Mouse (Mus musculus): ENCODE data around the gene Dlg2.

The Dlg2 gene

DNA sequence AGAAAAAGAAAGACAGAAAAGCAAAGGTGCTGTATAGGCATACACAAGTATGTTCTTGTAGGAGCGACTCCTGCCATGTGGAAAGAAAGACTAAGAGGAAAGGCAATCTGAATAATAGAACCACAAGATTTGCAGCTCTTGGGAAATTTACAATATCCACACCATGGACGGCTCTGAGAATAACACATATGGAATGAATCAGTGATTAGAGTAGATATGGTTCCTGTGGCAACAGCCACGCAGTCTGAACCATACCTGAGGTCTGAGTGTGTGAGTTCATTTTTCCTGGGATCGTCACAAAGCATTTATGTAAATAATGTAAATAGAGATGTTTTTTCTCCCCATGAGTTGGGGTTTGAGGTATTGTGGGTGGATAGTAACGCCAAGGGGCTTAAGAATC lies 1247.9 kb downstream of the Dlg2 start:
- no peak for DNase-seq (ENCODE audit: extremely low read depth, low read depth)

DNA sequence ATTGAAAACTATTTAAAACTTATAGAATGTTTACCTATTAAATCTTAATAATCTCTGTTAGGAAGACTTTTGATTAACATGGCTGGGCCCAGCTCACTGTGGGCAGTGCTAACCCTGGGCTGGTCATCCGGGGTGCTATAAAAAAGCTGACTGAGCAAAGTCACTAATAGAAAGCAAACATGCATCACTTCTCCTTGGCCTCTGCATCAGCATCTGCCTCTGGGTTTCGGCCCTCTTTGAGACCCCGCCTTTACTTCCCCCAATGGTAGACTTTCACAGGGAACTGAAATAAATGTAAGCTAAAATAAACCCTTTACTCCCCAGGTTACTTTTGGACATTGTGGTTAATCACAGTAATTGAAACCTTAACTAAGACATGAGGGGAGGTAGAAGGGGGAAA lies 1264.3 kb downstream of the Dlg2 start:
- no peak for DNase-seq (ENCODE audit: extremely low read depth, low read depth)

GRCm38 (mm10) chr7:91753151-91753861 lies 1276.8 kb downstream of the Dlg2 start:
- DNase-seq (ENCODE audit: extremely low read depth, low read depth) = no peak

GRCm38 (mm10) chr7:91767648-91768047 lies 1291.2 kb downstream of the Dlg2 start:
- no peak for DNase-seq (ENCODE audit: extremely low read depth, low read depth)

- DNase-seq (ENCODE audit: extremely low read depth, low read depth) = no peak
Observed at GRCm38 (mm10) chr7:91778673-91779072, 1302.2 kb downstream of the Dlg2 start.

DNA sequence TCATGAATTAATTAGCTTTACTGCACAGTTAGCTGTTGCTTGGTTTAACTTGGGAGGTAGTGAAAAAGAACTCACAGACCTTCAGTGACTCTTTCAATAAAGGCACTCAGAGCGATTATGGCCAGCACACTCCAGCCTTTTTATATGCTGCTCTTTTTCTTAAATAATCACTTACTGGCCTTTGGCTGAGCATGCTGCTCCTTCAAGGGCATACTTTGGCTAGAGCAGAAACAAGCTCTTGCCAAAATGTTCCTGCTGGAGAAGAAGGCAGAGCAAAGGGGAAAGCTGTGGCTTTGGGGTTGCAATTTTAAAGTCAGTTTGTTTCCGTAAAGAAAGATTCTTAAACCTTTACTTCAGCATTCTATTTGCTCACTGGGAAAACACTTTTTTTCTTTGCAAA lies 1308.1 kb downstream of the Dlg2 start:
- DNase-seq (ENCODE audit: extremely low read depth, low read depth) = no peak

DNA sequence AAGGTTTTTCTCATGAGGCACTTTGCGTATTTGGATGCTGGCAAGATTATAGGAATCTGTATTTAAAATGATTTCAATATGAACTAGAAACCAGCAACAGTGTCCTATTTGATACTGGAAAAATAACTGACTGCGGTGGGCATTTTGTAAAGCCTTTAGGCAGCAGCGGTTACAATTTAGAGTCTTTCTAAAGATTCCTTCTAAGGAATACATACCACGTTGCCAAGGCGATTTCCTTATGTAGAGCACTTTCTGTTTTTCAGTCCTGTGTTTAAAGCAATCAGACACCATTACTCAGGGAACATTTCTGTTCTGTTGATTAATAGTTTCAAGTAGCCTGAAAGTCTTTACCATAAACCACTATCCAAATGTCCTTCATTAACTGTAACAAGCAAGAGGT lies 1309.0 kb downstream of the Dlg2 start:
- DNase-seq (ENCODE audit: extremely low read depth, low read depth) = no peak

GRCm38 (mm10) chr7:91785871-91786270 lies 1309.4 kb downstream of the Dlg2 start:
- no peak for DNase-seq (ENCODE audit: extremely low read depth, low read depth)

DNA sequence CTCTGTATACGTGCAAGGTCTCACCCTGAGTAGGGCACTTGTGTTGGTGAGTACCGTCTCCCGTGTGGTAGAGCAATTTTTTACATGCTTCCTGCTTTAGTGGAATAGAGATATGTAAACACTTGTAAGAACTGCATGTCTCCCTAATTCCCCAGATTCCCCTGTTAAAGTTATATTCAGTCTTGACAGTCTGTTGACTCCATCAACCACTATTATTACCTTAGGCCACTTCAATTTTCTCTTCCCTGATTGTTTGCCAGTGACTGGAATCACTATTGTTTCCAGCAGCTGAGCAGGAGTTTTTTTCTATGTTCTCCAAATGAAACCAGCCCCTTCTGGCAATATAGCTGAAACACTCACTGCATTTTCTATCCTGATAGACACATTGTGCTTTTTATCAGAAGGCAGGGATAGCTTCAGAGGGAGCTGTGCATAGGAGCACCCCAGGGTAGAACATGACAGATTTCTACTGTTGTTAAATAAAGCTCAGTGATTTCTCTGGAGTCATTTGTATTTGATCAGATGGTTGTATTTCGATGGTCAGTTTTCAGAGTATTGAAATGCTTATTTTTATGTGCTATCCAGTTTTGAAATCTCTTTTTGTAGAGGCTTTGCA lies 1314.6 kb downstream of the Dlg2 start:
- no peak for DNase-seq (ENCODE audit: extremely low read depth, low read depth)

GRCm38 (mm10) chr7:91806632-91807031 lies 1330.2 kb downstream of the Dlg2 start:
- DNase-seq (ENCODE audit: extremely low read depth, low read depth) = no peak

- no peak for DNase-seq (ENCODE audit: extremely low read depth, low read depth)
Observed at GRCm38 (mm10) chr7:91810774-91811173, 1334.3 kb downstream of the Dlg2 start.

DNA sequence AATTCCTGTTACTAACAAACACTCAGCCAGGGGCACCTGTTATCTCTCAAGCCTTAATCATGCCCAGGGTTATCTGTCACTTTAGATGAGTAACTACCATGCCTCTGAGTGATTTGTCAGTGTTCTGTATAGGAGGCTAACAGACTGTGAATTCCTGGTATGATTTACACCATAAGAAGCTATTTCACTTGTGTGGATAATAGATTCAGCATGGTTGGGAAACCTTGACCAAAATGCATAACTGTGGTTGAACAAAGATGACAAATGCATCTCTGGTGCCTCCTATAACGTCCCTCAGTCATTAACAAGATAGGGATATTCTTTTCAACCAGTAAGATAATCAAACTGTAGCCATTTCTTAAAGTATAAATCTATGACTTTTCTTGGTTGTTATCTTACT lies 1341.5 kb downstream of the Dlg2 start:
- DNase-seq (ENCODE audit: extremely low read depth, low read depth) = no peak

GRCm38 (mm10) chr7:91832207-91832606 lies 1355.7 kb downstream of the Dlg2 start:
- DNase-seq (ENCODE audit: extremely low read depth, low read depth) = no peak

DNA sequence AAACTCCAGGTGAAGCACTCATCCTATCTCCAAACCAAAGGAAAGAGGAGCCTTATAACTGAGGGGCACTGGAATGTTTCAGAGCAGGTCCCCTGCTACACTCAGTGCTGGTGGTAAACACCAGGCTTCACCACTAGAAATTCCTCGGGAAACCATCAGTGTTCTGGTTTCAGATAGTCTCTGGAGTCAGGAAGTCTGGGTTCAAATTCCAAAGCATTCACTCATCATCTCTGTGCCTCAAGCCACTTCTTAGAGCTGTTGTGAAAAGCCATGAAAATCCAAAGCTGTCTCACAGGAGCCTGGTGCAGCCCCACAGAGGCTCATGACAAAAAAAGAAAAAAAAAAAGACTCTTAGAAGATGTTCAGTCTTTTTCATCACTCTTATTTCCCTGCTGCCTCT lies 1369.3 kb downstream of the Dlg2 start:
- DNase-seq (ENCODE audit: extremely low read depth, low read depth) = no peak

- no peak for DNase-seq (ENCODE audit: extremely low read depth, low read depth)
Observed at GRCm38 (mm10) chr7:91849364-91849763, 1372.9 kb downstream of the Dlg2 start.

- DNase-seq (ENCODE audit: extremely low read depth, low read depth) = no peak
Observed at GRCm38 (mm10) chr7:91853653-91854052, 1377.2 kb downstream of the Dlg2 start.

DNA sequence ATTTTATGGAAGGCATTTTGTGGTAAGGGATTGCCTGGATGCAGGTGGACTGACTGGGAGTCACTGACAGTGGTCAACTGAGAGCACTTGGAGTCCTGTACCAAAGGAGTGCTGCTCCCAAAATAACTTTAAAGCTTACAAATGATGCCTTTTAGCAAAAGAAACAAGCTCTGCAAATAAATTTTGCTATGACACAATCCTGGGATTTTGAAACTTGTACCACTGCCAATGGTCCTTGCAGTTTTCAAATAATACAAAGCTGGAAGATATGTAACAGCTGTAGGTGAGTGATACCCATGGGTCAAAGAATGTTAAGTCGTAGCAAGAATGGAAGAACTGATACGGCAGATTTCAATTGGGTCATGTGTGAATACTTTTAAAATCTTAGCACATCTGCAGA lies 1380.5 kb downstream of the Dlg2 start:
- no peak for DNase-seq (ENCODE audit: extremely low read depth, low read depth)

DNA sequence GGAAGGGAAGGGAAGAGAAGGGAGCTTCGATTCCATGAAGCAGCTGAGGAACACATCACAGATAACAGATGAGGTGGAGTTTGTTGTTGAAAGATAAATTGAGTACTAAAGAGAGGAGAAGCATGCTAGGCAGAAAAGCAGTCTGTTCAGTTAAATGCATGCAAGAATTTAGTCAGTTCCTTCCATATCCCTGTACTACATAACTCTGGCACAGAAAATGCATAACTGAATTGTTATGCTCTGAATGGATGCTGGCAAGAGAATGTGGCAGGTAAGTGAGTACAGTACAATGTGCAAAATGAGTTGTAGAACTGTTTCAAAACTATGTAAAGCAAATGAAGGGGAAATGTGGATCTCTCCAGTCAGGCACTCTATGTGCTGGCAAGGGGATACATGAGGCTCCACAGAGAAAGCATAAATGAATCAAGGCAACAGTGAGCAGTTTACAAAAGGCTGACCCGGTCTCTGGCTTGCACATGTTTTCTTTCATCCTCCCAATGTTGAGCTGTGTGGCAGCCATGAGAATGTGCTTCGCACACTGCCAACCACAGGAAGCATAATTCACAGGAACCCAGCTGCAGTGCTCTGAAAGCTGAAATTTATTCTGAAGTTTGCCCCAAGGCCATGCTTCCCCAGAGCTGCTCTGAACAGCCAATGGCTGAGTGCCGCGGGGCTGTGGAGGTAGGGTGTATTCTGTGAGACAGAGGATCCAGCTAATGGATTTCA lies 1386.5 kb downstream of the Dlg2 start:
- no peak for DNase-seq (ENCODE audit: extremely low read depth, low read depth)

- no peak for DNase-seq (ENCODE audit: extremely low read depth, low read depth)
Observed at GRCm38 (mm10) chr7:91868919-91869318, 1392.4 kb downstream of the Dlg2 start.

DNA sequence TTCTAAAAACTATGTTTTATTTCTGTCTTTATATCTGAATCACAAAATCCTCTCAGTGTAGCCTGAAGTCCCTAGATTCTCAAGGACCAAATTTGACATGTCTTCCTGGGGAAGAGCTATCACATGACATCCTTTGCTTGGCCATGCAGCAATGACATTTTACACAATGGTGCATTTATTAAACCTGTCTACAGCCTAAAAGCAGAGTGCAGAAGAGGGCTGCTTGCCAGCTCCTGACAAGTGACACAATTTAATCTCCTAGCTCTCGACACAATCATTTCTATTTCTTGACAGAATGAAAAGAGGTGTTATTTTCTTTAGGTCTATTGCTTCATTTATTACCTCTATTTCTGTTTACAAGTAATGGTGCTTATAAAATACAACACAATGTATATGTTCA lies 1400.4 kb downstream of the Dlg2 start:
- DNase-seq (ENCODE audit: extremely low read depth, low read depth) = no peak

DNA sequence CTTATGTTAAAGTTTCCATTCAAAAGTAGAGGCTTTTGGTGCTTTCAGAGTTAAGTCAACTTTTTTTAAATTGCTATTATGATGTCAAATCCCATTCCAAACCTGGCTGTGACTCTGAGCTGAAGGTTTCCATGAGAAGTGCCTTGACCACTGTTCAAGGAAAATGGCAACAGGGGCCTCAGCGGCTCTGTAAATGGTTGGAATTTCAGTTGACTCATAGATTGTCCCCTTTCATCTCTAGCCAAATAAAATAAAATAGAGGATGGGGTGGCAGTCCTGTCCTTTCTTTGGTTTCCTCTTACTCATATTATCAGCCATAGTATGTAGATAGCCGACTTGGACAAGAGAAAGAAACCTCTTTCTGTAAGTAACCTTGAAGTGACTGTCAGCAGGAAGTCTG lies 1401.3 kb downstream of the Dlg2 start:
- DNase-seq (ENCODE audit: extremely low read depth, low read depth) = no peak

GRCm38 (mm10) chr7:91886336-91886735 lies 1409.9 kb downstream of the Dlg2 start:
- no peak for DNase-seq (ENCODE audit: extremely low read depth, low read depth)

DNA sequence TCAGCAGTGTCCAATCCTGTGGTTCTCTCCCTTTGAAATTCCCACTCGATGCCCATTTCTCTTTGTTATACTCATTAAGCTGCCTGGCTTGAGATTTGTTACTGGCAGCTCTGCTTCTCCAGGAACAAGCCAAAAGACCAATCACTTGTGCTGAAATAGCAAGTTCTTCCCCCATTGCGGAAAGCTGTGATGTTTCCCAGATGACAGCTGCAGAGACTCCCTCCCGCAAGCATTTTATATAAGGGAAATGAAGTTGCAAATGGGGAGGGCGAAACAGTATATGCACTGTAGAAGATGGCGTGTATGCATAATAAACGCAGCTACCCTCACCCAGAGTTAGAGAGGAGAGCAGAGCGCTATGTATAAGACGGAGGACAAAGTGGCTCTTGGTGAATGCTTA lies 1417.5 kb downstream of the Dlg2 start:
- no peak for DNase-seq (ENCODE audit: extremely low read depth, low read depth)
